Mouse (Mus musculus) T-helper 1 cell (primary cell): Measurements from ENCODE around the gene Zfp628.

Source experiments
- in situ Hi-C: fragments of 300-600 bp; cut with MboI, MseI; formaldehyde crosslinking; loops from one replicate; pipeline ENCODE4 v1.15.1; 2025; ENCODE audit warnings: high pct_unique_total_duplicates

Gene Zfp628

DNA sequence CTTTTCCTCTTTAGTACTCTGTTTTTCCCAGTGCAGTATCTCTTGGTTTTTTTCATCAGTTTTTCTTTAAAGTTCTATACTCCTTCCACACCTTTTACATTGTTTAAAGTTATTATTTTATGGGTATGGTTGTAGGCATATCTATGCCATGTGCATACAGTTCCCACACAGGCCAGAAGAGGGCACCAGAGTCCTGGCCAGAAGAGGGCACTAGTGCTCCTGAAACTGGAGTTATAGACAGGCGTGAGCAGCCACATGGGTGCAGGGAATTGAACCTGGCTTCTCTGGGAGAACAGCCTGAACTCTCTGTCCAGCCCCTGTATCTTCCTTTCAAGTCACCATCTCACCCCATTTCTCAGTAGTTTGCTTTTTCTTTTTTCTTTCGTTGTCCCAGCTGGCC lies 23.4 kb downstream of the Zfp628 start:
- in situ Hi-C loops = no loop called here

DNA sequence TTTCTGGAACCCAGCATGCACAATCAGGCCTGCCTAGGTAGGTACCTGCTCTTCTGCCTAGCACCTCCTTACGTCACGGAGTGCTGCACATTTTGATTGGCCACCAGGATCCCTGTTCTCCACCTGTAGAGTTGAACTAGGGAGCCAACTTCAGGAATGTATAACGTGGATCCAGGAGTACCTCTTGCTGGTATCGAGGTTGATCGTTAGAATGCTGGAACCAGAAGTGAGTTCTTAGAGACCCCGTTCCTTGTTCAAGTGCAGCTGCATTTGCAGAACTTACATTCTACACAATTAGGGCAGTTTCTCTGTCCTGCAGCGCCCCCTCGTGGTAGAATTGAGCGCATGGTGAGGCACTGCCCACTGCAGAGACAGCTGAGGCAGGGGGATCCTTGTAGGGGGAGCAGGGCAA lies 25.1 kb downstream of the Zfp628 start:
- in situ Hi-C loops = loop anchor here (5.0 kb wide), 1 partner anchor 112 kb away; the partner anchor contains the start of gene Zfp580

DNA sequence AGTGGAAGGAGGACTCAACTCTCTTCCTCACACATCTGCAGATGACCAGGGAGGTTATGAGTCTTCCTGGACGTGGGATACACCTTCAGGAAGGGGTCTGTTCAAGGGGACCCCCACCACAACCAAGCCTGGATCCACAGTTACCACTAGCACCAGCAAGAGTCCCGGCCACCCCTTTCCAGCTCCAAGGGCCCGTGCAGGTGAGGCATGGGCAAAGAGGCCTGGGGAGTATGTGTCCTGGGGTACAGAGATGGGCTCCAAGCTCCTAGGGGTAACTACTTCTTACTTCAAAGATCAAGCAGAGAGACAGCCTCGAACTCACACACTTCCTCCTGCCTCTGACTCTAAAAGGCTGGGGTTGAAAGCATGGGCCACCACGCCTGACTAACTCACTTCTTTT lies 27.7 kb downstream of the Zfp628 start:
- in situ Hi-C loops = loop anchor here (5.0 kb wide), 1 partner anchor 110 kb away; the partner anchor contains the start of gene Zfp580

DNA sequence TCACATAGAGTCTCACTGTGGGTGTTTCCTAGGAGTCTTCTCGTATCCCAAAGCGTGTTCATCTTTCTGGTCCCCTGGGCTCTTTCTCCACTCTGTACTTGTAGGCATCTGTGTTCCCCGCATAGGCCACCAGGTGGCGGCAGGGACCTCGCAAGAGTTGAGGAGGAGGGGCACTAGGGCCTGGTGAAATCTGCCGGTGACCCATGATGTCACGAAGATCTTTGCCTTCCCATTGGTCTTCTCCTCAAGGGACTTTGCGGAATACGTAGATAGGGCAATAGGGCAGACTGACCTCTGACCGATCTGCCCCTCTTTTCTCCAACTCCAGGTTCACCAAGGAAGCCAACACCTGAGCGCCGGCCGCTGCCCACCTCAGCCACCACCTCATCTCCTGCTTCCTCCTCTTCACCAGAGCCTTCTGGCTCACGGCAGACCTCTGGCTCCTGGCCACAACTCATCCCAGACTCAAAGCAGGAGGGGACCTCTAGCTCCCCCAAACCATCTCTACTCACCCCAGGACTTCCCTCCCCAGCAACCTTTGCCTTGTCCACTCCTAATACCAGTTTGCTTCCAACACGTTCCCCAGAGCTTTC lies 28.3 kb downstream of the Zfp628 start:
- in situ Hi-C loops = loop anchor here (5.0 kb wide), 1 partner anchor 109 kb away; the partner anchor contains the start of gene Zfp580

DNA sequence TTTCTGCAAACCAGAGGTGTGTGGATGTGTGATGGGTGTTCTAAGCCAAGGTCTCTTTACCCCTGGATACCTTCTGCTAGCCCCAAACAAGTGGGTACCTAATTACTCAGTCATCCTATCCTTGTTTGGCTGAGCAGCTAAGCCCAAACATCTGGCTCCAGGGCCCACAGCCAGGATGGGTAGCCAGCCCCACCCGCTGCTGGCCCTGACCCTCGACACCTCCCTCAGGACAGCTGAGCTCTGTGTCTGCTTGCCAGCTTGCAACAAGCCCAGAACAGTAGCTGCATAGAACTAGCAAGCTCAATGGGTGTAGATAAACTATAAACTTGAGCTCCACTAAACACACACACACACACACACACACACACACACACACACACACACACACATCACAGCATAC lies 32.8 kb downstream of the Zfp628 start:
- in situ Hi-C loops = no loop called here

DNA sequence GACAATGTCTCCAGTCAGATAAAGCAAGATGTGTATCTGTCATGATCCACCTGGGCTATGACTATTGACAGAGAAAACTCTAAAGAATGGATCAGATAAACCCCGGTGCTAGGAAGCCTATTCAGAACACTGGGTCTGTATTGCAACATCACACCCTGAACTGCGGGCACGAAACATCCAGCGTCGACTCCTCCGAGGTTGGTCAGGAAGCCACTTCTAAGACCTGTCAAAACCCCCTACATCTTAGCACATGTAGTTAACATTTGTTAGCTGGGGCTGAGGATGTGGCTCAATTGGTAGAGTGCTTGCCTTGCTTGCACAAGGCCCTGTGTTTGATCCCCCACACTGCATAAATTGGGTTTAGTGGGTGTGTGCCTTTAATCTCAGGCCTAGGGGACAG lies 33.4 kb downstream of the Zfp628 start:
- in situ Hi-C loops = no loop called here

DNA sequence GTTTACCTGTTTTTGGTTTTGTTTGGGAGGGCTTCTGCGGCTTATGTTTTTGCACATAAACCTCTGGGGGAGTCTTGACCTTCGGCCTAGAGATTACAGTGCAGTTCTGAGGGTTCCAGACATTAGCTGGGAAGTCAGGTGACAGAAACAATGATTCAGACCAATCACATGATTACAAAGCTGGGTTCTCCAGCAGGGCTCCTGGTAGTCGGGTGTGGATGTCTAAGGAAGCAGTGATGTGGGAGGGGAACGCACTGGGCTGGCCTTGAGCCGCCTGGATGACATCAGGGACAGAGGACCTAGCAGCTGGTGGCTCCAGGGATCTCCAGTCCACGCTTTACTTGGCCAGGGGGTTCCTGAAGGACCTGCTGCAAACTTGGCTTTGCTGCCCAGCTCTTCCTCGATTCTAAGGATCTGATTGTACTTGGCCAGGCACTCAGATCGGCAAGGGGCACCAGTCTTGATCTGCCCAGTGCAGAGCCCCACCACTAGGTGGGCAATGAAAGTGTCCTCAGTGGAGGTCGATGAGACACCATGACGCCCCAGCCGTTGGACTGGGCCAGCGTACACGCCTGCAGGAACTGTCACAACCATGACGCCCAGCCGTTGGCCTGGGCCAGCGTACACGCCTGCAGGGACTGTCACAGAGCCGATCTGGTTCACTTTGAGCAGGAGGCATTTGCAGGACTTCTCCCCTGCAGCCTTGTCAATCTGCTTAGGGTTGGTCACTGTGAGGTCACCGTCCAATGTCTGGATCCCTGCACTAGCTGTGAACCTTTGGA lies 35.7 kb downstream of the Zfp628 start:
- in situ Hi-C loops = no loop called here

DNA sequence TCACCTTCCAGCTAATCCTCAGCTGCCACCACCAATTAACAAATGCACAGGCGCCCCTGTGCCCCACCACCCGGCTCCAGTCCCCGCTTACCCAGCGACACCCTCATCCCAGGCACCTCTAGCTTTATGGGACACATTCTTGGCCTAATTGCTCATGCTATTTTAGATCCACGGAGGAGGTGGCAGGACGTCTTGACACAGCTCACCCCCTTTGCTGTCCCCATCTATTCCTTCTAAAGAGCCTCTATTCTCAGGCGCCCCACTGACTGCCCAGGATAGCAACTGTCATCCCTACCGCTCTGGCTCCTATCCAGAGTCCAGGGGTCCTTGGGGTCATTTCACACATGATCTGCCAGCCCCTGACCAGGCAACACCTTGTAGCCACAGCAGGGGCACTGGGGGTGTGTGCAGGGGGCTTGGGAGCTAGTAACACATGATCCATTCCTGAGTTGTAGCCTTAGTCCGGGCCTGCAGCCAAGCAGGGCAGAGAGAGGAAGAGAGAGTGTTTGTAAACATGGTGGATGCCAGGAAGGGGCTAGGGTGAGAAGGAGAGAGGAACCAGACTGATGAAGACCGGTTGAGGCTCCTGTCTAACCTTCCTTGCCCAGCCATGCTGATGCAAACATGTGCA lies 38.9 kb downstream of the Zfp628 start:
- in situ Hi-C loops = no loop called here

DNA sequence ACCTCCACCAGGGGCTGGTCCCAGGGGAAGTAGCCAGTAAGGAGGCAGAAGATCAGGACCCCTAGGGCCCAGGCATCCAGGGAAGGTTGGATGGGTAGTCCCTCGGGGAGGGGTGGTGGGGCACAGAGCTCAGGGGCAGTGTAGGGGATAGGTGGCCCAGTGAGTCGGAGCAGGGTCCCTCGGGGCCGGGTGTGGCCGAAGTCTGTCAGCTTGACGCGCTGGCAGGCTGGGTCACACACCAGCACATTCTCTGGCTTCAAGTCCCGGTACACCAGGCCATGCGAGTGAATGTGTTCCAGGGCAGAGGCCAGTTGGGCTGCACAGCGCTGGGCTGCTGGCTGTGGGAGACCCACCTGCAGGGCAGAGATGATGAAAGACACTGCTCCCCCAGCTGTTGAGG lies 42.3 kb downstream of the Zfp628 start:
- in situ Hi-C loops = no loop called here

DNA sequence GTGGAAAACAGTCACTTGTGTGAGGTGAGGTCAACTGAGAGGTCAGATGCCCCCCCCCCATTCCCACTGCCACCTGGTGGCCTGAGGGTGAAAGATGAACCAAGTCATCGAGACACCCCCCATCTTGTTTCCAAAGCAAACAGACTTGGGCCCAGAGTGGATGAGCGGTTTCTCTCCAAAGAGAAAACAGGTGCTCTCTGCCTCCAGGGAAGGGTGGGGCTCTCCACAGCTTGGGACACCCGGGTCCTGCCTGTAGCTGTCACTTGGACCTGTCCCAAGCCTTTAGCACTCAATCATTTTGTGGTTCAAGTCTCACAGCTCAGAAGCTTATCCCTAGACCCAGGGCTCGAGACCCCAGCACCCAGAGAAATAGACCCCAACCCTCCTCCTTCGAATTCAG lies 48.5 kb downstream of the Zfp628 start:
- in situ Hi-C loops = no loop called here

DNA sequence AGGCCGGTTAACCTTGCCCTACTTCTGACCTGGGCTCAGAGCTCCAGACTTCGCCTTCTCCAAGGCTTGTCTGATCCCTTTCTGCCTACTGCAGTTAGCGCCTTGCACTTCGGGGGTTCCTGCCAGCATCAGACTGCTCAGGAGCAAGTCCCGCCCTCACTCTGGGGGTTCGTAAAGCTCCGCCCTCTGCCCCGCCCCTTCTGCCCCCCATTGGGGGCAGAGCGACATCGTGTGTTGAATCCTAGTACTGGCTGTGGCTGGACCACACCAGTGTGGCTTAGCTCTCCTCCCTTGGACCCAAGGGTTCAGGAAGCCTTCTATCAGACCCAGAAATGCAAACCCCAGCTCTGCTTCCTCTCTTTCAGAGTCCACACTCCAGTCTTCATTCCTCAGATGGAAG lies 49.3 kb downstream of the Zfp628 start, which contains the start of gene Sbk2:
TSS of gene Sbk2 (minus strand) at position 135 of the 400 bp plus-strand sequence.
- in situ Hi-C loops = no loop called here

DNA sequence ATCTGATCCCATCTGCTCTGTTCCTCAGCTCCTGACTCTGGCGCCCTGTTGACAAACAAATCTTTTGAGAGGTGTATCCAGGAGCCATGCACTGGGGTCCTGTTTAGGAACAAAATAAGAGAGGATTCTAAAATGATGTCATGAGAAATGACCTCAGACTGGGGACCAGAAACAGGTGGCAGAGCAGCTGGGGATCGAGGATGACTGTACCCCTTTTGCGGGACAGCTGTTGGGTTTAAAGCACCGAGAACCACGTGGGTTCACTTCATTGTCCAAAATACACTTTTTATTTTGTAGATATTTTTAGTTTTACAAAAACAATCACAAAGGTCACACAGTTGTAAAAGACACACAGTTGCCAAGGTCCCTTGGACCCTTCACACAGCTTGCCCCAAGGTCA lies 50.0 kb downstream of the Zfp628 start:
- in situ Hi-C loops = no loop called here

DNA sequence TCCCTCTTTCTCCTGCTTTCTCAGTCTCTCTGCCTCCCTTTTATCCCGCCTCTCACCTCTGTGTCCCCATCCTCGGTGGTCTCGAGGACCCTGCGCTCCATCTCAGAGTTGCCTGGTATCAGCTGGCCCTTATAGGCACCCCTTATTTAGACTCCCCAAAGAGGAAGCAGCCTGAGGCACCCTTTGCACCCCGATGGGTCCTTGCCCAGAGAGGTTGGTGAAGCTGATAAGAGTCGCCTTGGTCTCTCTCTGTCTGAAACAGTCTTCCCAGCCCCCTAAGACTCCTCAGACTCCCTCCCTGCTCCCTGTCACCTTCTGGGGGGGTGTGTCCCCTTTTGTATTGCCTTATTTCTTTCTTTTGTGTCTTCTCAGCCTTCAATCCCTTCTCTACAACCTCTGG lies 56.1 kb downstream of the Zfp628 start, which contains the start of gene Sbk3:
TSS of gene Sbk3 (minus strand) at position 101 of the 400 bp plus-strand sequence.
- in situ Hi-C loops = loop anchor here (10.0 kb wide), 1 partner anchor 916 kb away; no protein-coding TSS in a partner anchor
